Mouse (Mus musculus) stomach, embryonic 16.5 days (tissue): ENCODE results near the gene Slc11a1. TPM values are rescaled to one million over a fixed set of nuclear protein-coding genes. Genes with fewer than 3 reads are reported as not detected.

Source experiments
- ATAC-seq: fragments of 200-750 bp; cut with Nextera tagmentation; 2 replicates; pipeline ENCODE4 v1.8.0; 2017; ENCODE audit warnings: moderate number of reproducible peaks, moderate TSS enrichment; ENCODE audit not compliant: insufficient read depth, low FRiP score
- H3K27ac ChIP-seq: fragments of 300-500 bp; sonication (generic); 2 replicates; pipeline ENCODE4 v1.5.1; 2014; ENCODE audit warnings: low read length
- H3K27me3 ChIP-seq: fragments of 300-500 bp; sonication (generic); 2 replicates; pipeline ENCODE4 v1.6.1; 2014; ENCODE audit warnings: low read length, control low read depth, mixed read lengths; ENCODE audit not compliant: control insufficient read depth, insufficient read depth
- H3K36me3 ChIP-seq: fragments of 300-500 bp; sonication (generic); 2 replicates; pipeline ENCODE4 v1.6.1; 2014; ENCODE audit warnings: low read length; ENCODE audit not compliant: control insufficient read depth, insufficient read depth
- H3K4me1 ChIP-seq: fragments of 300-500 bp; sonication (generic); 2 replicates; pipeline ENCODE4 v1.6.1; 2014; ENCODE audit warnings: low read length, control low read depth, mixed read lengths; ENCODE audit not compliant: control insufficient read depth, insufficient read depth
- H3K4me2 ChIP-seq: fragments of 300-500 bp; sonication (generic); 2 replicates; pipeline ENCODE4 v1.6.1; 2014; ENCODE audit warnings: low read depth, low read length, mixed read lengths
- H3K4me3 ChIP-seq: fragments of 300-500 bp; sonication (generic); replicated peaks from 2 replicates; pipeline ENCODE4 v1.5.1; 2014; ENCODE audit warnings: mild to moderate bottlenecking, low read length
- H3K9ac ChIP-seq: fragments of 300-500 bp; sonication (generic); 2 replicates; pipeline ENCODE4 v1.6.1; 2014; ENCODE audit warnings: low read length
- H3K9me3 ChIP-seq: fragments of 300-500 bp; sonication (generic); replicated peaks from 2 replicates; pipeline ENCODE4 v1.6.1; 2016; ENCODE audit warnings: low read length, control low read depth; ENCODE audit not compliant: control insufficient read depth
- WGBS: fragments of 180-500 bp; shearing (Covaris S2); extraction: QIAGEN DNeasy Blood & Tissue Kit; methylation state at CpG from one replicate; pipeline ENCODE4 v1.1.7; 2014; 5-methylcytosine and 5-hydroxymethylcytosine counted together
- polyA plus RNA-seq: library from polyadenylated mRNA; unstranded; fragments of >200 nt; fragmentation: Nextera tagmentation; extraction: Ambion mirVana; gene quantifications from 2 replicates; pipeline ENCODE4 v1.2.1, GENCODE M21; 2015

The Slc11a1 gene
- polyA plus RNA-seq, 1 experiment from 2014 or later = 8.7 TPM

GRCm38 (mm10) chr1:74344163-74344916 is 30.7 kb upstream of the Slc11a1 start:
- 78% methylated on average over 11 of the region's 11 CpGs for WGBS
- Histone ChIP-seq H3K4me1 (no peaks in the 10 kb centered on the region), H3K27me3 (no peaks in the 10 kb centered on the region), H3K36me3 (no peaks in the 10 kb centered on the region), H3K9me3 (no peaks in the 10 kb centered on the region), H3K4me2 (no peak overlapping the region), H3K4me3 (no peak overlapping the region), H3K9ac (no peak overlapping the region), H3K27ac (no peak overlapping the region)
- no peak for ATAC-seq

- no peak overlapping the region for H3K9ac ChIP-seq
- peaks cover 6% of the 10 kb centered on the region for H3K36me3 ChIP-seq
- WGBS = 88% methylated on average over 13 of the region's 13 CpGs
- ATAC-seq = no peak
- no peak overlapping the region for H3K4me2 ChIP-seq
- no peaks in the 10 kb centered on the region for H3K4me1 ChIP-seq
- H3K27ac ChIP-seq = no peak overlapping the region
- H3K4me3 ChIP-seq = no peak overlapping the region
- H3K9me3 ChIP-seq = no peaks in the 10 kb centered on the region
- H3K27me3 ChIP-seq = no peaks in the 10 kb centered on the region
Measured at GRCm38 (mm10) chr1:74351185-74351769, 23.7 kb upstream of the Slc11a1 start.

- Histone ChIP-seq H3K27me3 (no peaks in the 10 kb centered on the region), H3K4me1 (no peaks in the 10 kb centered on the region), H3K36me3 (peaks cover 6% of the 10 kb centered on the region), H3K4me3 (no peak overlapping the region), H3K27ac (no peak overlapping the region), H3K9ac (no peak overlapping the region), H3K4me2 (no peak overlapping the region), H3K9me3 (no peaks in the 10 kb centered on the region)
- no peak for ATAC-seq
- WGBS = 86% methylated on average over 5 of the region's 5 CpGs
Measured at GRCm38 (mm10) chr1:74352532-74353096, 22.4 kb upstream of the Slc11a1 start.

GRCm38 (mm10) chr1:74353453-74354229 is 21.4 kb upstream of the Slc11a1 start:
- Histone ChIP-seq H3K4me1 (no peaks in the 10 kb centered on the region), H3K36me3 (peaks cover 6% of the 10 kb centered on the region), H3K4me2 (no peak overlapping the region), H3K9me3 (no peaks in the 10 kb centered on the region), H3K4me3 (no peak overlapping the region), H3K27ac (no peak overlapping the region), H3K27me3 (no peaks in the 10 kb centered on the region), H3K9ac (no peak overlapping the region)
- WGBS = 87% methylated on average over 9 of the region's 9 CpGs
- no peak for ATAC-seq

- Histone ChIP-seq H3K9me3 (no peaks in the 10 kb centered on the region), H3K9ac (no peak overlapping the region), H3K4me3 (no peak overlapping the region), H3K27ac (no peak overlapping the region), H3K4me2 (no peak overlapping the region), H3K36me3 (no peaks in the 10 kb centered on the region), H3K4me1 (peaks cover 6% of the 10 kb centered on the region), H3K27me3 (no peaks in the 10 kb centered on the region)
- ATAC-seq = no peak
Measured at GRCm38 (mm10) chr1:74357531-74357930, 17.5 kb upstream of the Slc11a1 start.

- Histone ChIP-seq H3K4me2 (no peak overlapping the region), H3K4me3 (no peak overlapping the region)
- WGBS = 79% methylated on average over 5 of the region's 5 CpGs
Measured at GRCm38 (mm10) chr1:74359952-74360517, 15.0 kb upstream of the Slc11a1 start.

GRCm38 (mm10) chr1:74361812-74362211 is 13.2 kb upstream of the Slc11a1 start, which contains the start of gene Catip:
Gene Catip, plus strand, starts transcription at chr1:74362108.
- Histone ChIP-seq H3K27ac (no peak within 1 kb of the TSS), H3K4me2 (no peak within 1 kb of the TSS)
- WGBS = 6% methylated on average over 2 of the region's 2 CpGs

More at GRCm38 (mm10) chr1:74359952-74360517, 15.0 kb upstream of the Slc11a1 start:
- ATAC-seq = no peak
- H3K9me3 ChIP-seq = no peaks in the 10 kb centered on the region
- peaks cover 6% of the 10 kb centered on the region for H3K4me1 ChIP-seq
- no peaks in the 10 kb centered on the region for H3K36me3 ChIP-seq
- no peaks in the 10 kb centered on the region for H3K27me3 ChIP-seq
- H3K9ac ChIP-seq = no peak overlapping the region
- H3K27ac ChIP-seq = no peak overlapping the region

GRCm38 (mm10) chr1:74362325-74363229 is 12.4 kb upstream of the Slc11a1 start:
- Histone ChIP-seq H3K9me3 (no peaks in the 10 kb centered on the region), H3K27me3 (no peaks in the 10 kb centered on the region), H3K4me1 (peaks cover 6% of the 10 kb centered on the region), H3K36me3 (no peaks in the 10 kb centered on the region), H3K27ac (no peak overlapping the region), H3K4me2 (no peak overlapping the region), H3K9ac (peak overlapping the region; percentile 39), H3K4me3 (no peak overlapping the region)
- no peak for ATAC-seq
- 63% methylated on average over 17 of the region's 17 CpGs for WGBS

More at GRCm38 (mm10) chr1:74361812-74362211, 13.2 kb upstream of the Slc11a1 start, which contains the start of gene Catip:
- Histone ChIP-seq H3K9ac (peak within 1 kb of the TSS; percentile 39), H3K4me3 (no peak within 1 kb of the TSS), H3K9me3 (no peaks in the 10 kb centered on the region), H3K4me1 (peaks cover 6% of the 10 kb centered on the region), H3K27me3 (no peaks in the 10 kb centered on the region), H3K36me3 (no peaks in the 10 kb centered on the region)
- peak; percentile 71; the same call in 1 of the 2 replicates for ATAC-seq
